Mouse (Mus musculus) forebrain, embryonic 11.5 days (tissue): Measurements from ENCODE around the gene Kif1a. TPM values are rescaled to one million over a fixed set of nuclear protein-coding genes. Genes with fewer than 3 reads are reported as not detected.
"Not testable (repeated sequence)": the region's sequence is repeated elsewhere in the genome, so short reads cannot be mapped to it uniquely, and the experiment has no call there.

Experiments used
- ATAC-seq: fragments of 200-750 bp; cut with Nextera tagmentation; replicated peaks from 2 replicates; pipeline ENCODE4 v1.8.0; 2017; ENCODE audit warnings: moderate TSS enrichment; ENCODE audit not compliant: low FRiP score
- DNase-seq: peaks from one replicate; pipeline ENCODE4 v3.0.0-alpha.2; 2017; ENCODE audit warnings: low spot score
- H3K27ac ChIP-seq: fragments of 300-500 bp; sonication (generic); 2 replicates; pipeline ENCODE4 v1.5.1; 2014; ENCODE audit warnings: low read depth, low read length
- H3K27me3 ChIP-seq: fragments of 300-500 bp; sonication (generic); 2 replicates; pipeline ENCODE4 v1.6.1; 2014; ENCODE audit warnings: mild to moderate bottlenecking, low read length, mixed read lengths; ENCODE audit not compliant: control insufficient read depth, insufficient read depth
- H3K36me3 ChIP-seq: fragments of 300-500 bp; sonication (generic); 2 replicates; pipeline ENCODE4 v1.6.1; 2014; ENCODE audit warnings: mild to moderate bottlenecking, low read length, moderate library complexity, mixed read lengths; ENCODE audit not compliant: control insufficient read depth, insufficient read depth
- H3K4me1 ChIP-seq: fragments of 300-500 bp; sonication (generic); replicated peaks from 2 replicates; pipeline ENCODE4 v1.6.1; 2014; ENCODE audit warnings: low read length, mixed read lengths; ENCODE audit not compliant: control insufficient read depth, insufficient read depth
- H3K4me2 ChIP-seq: fragments of 300-500 bp; sonication (generic); 2 replicates; pipeline ENCODE4 v1.6.1; 2014; ENCODE audit warnings: low read depth, mild to moderate bottlenecking, low read length, moderate library complexity, mixed read lengths; ENCODE audit not compliant: severe bottlenecking
- H3K4me3 ChIP-seq: fragments of 300-500 bp; sonication (generic); 2 replicates; pipeline ENCODE4 v1.5.1; 2014; ENCODE audit warnings: low read depth, low read length
- H3K9ac ChIP-seq: fragments of 300-500 bp; sonication (generic); 2 replicates; pipeline ENCODE4 v1.6.1; 2014; ENCODE audit warnings: low read length
- H3K9me3 ChIP-seq: fragments of 300-500 bp; sonication (generic); 2 replicates; pipeline ENCODE4 v1.6.1; 2016; ENCODE audit warnings: low read length, mixed read lengths; ENCODE audit not compliant: control insufficient read depth
- WGBS: fragments of 180-500 bp; shearing (Covaris S2); extraction: QIAGEN DNeasy Blood & Tissue Kit; methylation state at CpG from one replicate; pipeline ENCODE4 v1.1.7; 2014; 5-methylcytosine and 5-hydroxymethylcytosine counted together
- polyA plus RNA-seq: library from polyadenylated mRNA; unstranded; fragments of >200 nt; fragmentation: Nextera tagmentation; extraction: Ambion mirVana; gene quantifications from 2 replicates; pipeline ENCODE4 v1.2.1, GENCODE M21; 2014

The Kif1a gene
- polyA plus RNA-seq, 1 experiment from 2014 or later, result 79.7 TPM

DNA sequence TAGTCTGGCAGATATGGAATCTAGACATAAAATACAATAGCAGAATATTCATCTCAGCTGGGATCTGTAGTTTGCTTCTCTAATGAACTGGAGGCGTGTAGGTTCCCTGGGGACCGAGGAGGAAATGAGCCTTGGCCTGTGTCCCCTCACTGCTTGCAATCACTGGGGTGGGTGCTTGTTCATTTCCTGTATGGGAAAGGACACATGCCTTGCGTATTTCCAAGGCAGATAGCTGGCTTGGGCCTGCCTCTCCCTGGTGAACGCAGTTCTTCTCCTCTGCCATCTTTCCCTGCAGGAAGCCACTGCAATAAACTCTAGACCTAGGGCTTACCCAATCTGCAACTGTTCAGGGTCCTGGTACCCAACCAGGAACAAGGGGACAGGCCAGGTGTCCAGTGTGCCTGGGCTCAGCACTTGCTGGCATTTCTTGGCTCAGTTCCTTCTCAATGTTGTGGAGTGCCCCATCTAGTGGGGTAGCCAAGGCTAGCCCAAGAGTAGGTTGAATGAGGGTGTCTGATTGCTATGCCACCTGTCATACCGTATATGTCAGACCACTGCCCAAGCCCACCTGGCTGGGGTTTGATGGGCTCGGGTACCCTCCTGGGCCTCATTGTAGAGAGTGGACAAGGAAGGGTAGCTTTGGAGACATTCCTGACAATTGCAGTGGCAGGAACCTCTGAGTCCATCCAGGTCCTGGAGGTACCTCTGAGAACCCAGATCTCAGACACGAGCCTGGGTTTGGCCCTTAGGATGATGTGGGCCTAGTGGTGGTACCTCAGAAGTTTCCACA, 120.5 kb downstream of the Kif1a start:
- Histone ChIP-seq H3K36me3 (no peaks in the 10 kb centered on the region), H3K9me3 (no peaks in the 10 kb centered on the region), H3K4me3 (no peak overlapping the region), H3K9ac (no peak overlapping the region), H3K4me1 (0 out of 2 replicates have a peak, but pooled peaks cover 2% of the 10 kb centered on the region), H3K4me2 (no peak overlapping the region), H3K27me3 (no peaks in the 10 kb centered on the region), H3K27ac (no peak overlapping the region)
- ATAC-seq, result no peak
- no peak for DNase-seq
- WGBS, result 86% methylated on average over 7 of the region's 7 CpGs

DNA sequence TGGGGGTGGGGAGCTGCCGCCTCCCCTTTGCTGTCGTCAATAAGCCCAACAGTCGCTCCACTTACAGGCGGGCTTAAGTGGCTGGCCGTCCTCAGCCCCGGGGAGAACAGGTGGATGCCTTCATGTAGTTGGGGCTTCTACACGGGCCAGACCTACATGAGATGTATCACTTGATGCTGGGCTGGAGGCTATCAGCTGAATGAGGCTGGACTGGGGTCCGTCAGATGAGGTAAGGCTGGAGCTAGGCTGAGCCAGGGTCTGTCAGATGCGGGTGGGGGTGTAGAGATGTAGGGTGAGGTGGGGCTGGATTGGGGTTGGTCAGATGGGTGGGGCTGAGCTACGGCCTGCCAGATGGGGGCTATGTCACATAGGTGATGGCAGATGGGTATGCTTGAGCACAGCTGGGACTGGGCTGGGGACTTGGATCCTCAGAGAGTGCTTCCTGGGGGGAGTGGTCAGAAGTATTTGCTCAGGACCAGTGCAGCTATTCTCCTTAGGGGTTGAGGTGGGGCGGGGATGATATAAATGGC, 122.6 kb downstream of the Kif1a start:
- H3K9ac ChIP-seq, result no peak overlapping the region; the same call in 1 of the 2 replicates
- H3K27ac ChIP-seq, result no peak overlapping the region
- no peak overlapping the region for H3K4me3 ChIP-seq
- 31% methylated on average over 11 of the region's 11 CpGs for WGBS
- DNase-seq, result no peak
- no peaks in the 10 kb centered on the region for H3K9me3 ChIP-seq
- no peaks in the 10 kb centered on the region for H3K36me3 ChIP-seq
- ATAC-seq, result no peak
- no peak overlapping the region for H3K4me2 ChIP-seq
- no peaks in the 10 kb centered on the region for H3K27me3 ChIP-seq
- H3K4me1 ChIP-seq, result 0 out of 2 replicates have a peak, but pooled peaks cover 2% of the 10 kb centered on the region

DNA sequence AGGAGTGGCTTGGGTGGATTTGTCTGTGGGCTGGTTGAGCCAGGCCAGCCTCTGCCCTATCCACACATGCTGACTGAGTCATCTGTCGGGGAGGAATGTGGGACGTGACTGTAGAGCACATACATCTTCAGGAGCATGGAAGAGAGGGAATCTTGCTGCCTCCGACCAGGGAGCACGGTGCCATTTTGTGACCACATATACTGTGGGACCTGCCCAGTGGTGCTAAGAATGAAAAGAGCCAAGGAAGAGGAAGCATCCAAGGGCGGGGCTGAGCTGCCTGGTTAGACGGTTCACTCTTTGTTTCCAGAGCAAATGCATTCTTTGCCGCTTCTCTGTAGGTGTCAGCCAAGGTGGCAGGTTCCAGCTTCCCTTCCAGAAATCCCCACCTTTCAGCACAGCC, 123.1 kb downstream of the Kif1a start:
- no peaks in the 10 kb centered on the region for H3K36me3 ChIP-seq
- 0 out of 2 replicates have a peak, but pooled peaks cover 2% of the 10 kb centered on the region for H3K4me1 ChIP-seq
- DNase-seq, result no peak
- no peak for ATAC-seq
- no peaks in the 10 kb centered on the region for H3K9me3 ChIP-seq
- no peak overlapping the region for H3K27ac ChIP-seq
- WGBS, result 49% methylated on average over 7 of the region's 7 CpGs
- H3K27me3 ChIP-seq, result no peaks in the 10 kb centered on the region
- H3K4me2 ChIP-seq, result no peak overlapping the region
- H3K4me3 ChIP-seq, result no peak overlapping the region
- H3K9ac ChIP-seq, result no peak overlapping the region

DNA sequence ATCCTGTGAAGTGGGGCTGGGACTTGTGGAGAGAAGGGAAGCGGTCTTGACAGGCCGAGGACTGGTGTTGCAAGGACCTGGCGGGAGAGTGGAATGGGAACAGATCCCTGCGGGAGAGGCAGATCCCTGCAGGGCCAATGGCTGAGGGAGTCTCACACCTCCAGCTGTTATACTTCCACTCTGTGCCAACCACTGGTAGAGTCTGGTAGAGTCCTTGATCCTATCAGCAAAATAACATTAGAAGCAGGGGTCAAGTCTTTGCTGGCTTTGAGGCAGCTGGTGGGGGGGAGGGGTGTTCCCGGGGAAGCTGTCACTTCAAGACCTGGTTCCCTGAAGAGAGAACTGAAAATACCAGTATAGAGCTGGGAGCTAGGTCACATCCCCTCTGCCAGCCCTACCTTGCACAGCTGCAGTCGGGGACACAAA, 125.6 kb downstream of the Kif1a start:
- ATAC-seq (no peak), DNase-seq (no peak)
- no peak overlapping the region for H3K4me3 ChIP-seq
- H3K9ac ChIP-seq, result no peak overlapping the region
- H3K27ac ChIP-seq, result no peak overlapping the region
- 67% methylated on average over 6 of the region's 6 CpGs for WGBS
- H3K36me3 ChIP-seq, result no peaks in the 10 kb centered on the region
- H3K27me3 ChIP-seq, result no peaks in the 10 kb centered on the region
- H3K4me1 ChIP-seq, result 0 out of 2 replicates have a peak, but pooled peaks cover 2% of the 10 kb centered on the region
- no peaks in the 10 kb centered on the region for H3K9me3 ChIP-seq
- H3K4me2 ChIP-seq, result no peak overlapping the region

DNA sequence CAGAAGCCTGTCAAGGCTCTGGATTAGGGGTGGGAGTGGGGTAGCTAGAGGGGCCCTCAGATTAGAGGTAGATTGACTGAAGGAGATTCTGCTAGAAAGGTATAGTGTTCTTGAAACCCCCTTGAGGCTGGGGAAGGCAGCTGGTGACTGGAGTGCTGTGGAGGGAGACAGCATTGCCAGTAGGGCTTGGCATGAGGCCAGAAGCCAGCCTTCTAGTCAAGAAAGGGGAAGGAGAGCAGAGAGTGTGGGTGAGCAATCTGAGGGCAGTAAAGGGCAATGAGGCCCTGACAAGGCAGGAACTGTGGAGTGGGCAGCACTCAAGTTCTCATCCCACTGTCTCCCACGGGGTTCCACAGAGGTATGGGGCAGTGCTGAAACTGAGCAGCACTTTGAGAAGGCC, 128.9 kb downstream of the Kif1a start:
- H3K27me3 ChIP-seq, result no peaks in the 10 kb centered on the region
- no peak for ATAC-seq
- no peaks in the 10 kb centered on the region for H3K4me1 ChIP-seq
- no peak overlapping the region for H3K4me3 ChIP-seq
- no peak overlapping the region for H3K9ac ChIP-seq
- no peak overlapping the region for H3K27ac ChIP-seq
- H3K36me3 ChIP-seq, result no peaks in the 10 kb centered on the region
- DNase-seq, result no peak
- WGBS, result 83% methylated on average over 1 of the region's 1 CpGs
- no peak overlapping the region for H3K4me2 ChIP-seq
- H3K9me3 ChIP-seq, result no peaks in the 10 kb centered on the region

DNA sequence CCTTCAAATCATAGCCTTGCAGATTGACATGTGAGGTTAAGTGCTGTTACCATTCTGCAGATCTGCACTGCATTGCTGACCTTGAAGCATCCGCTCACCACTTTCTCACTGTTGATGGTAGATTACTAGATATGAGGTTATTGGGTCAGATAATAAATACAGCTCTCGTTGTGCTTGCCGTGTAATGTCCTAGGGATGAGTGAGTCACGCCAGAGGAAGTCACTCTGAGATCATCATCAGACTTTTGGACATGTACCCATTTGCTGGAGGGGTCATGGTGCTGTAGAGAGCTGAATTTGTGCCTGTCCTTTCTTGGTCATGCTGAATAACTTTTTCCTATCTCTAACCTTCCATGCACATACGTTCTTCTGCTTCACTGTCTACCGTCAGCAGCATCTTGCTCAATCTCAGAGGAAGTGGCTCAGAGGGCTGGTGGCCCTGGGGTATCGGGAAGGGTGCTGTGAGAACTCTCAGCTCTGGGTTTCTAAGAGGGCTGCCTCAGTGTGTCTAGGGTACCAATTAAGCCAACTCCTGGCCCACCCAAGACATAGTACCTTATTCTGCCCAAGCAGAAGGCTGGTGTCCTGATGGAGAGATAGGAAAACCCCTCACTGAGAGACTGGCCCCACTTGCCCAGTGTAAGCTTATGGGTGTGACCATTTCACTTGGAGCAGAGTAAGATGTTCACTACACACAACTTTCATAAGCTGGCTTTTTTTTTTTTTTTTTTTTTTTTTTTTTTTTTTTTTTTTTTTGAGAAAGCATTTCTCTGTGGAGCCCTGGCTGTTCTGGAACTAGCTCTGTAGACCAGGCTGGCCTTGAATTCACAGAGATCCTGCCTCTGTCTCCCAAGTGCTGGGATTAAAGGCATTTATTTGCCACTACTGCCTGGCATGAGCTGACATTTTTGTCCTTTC, 129.6 kb downstream of the Kif1a start:
- Histone ChIP-seq H3K4me3 (no peak overlapping the region), H3K36me3 (no peaks in the 10 kb centered on the region), H3K27ac (no peak overlapping the region), H3K27me3 (no peaks in the 10 kb centered on the region), H3K9ac (no peak overlapping the region), H3K4me2 (no peak overlapping the region), H3K9me3 (no peaks in the 10 kb centered on the region), H3K4me1 (no peaks in the 10 kb centered on the region)
- no peak for ATAC-seq
- no peak for DNase-seq
- WGBS, result 92% methylated on average over 7 of the region's 7 CpGs

DNA sequence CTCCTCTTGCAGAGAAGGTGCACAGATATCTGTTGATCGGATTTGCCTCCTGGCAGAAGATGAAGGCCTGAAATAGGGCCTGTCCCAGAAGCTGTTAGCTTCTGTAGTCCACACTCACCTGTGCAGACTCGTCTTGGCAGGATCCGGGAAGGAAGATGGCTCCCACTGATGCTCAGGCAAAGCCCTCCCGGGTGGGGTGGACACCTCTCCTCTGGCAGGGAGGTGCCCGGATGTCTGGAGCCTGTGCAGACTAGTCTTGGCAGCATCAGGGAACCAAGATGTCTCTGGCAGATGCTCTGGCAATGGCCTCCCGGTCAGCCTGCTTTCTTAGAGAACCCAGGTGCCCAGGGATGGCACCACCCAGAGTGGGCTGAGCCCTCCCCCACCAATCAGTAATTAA, 131.0 kb downstream of the Kif1a start:
- not testable (repeated sequence) for ATAC-seq, H3K36me3 ChIP-seq, H3K4me2 ChIP-seq, H3K4me3 ChIP-seq, H3K27me3 ChIP-seq, DNase-seq, H3K9ac ChIP-seq, H3K9me3 ChIP-seq, H3K27ac ChIP-seq, H3K4me1 ChIP-seq
- 87% methylated on average over 6 of the region's 6 CpGs for WGBS
